Mouse (Mus musculus) spleen, postnatal 36 days (tissue): ENCODE data around the gene Pacs1.

Source experiments
- DNase-seq, 2 experiments: peaks; one replicate each; pipeline ENCODE4 v3.0.0; 2022; ENCODE audit warnings: low spot score in 2 of 2, mixed read lengths in 1 of 2

Gene Pacs1

DNA sequence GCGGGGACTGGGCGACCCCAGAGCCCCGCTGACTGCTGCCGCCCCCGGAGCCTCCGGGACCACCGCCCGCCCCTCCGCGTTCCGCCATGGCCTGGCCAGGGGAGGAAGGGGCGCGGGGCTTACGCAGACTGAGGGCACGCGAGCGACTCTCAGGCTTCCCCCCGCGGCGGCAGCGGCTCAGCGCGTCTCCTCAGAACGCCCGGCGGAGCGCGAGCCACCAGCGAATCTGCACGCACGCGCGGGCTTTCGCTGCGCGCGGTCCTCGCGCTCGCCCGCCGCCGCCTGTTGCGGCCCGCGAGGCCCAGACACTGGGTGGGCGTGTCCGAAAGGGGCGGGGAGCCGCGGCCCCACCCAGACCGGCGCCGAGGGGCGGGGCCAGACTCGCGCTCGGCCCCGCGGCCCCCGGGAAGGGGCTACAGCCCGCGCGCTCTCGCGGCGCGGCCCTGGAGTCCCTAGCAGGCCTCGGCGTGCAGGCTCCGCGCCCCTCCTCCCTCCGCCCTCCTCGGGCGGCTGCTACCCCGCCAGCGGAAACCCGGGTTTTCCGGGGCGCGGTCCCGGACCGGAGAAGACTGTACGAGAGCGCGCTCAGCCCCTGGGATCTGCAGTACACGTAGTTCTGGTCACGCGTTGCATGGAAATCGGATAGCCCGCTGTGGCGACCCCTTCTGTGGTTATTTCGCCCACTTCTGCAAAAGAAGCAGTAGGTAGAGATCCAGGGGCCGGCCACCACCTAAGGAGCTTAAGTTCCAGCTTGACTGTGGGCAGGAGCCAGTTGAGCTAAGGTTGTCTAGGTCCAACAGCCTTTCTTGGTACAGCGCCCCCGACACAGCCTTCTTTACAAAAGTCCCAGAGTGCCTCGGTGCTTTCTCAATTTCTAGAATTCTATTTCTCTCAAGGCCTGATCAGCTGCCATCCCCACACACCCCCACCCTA is at the start of gene Pacs1:
Pacs1 (minus strand) TSS at position 319 of the 933 bp plus-strand sequence.
- peak; percentile 92 to 94 for DNase-seq

DNA sequence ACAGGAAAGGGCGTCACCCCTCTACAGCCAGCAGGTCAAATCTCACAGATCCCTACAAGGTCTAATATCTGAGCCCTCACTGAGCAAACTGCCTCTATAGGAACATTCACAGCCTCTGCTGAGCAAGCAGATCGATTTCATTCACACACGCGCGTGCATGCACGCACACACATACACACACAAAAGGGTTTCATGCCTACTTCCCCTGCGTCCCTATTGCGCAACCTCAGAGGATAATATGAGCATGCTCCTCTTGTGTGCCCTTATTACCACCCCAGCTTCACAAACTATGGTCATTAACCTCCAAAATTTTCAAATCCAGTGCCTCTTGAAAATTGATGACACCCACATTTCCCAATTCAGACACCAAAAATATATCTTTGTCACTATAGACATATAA is 40.3 kb upstream of the Pacs1 start:
- no peak for DNase-seq

DNA sequence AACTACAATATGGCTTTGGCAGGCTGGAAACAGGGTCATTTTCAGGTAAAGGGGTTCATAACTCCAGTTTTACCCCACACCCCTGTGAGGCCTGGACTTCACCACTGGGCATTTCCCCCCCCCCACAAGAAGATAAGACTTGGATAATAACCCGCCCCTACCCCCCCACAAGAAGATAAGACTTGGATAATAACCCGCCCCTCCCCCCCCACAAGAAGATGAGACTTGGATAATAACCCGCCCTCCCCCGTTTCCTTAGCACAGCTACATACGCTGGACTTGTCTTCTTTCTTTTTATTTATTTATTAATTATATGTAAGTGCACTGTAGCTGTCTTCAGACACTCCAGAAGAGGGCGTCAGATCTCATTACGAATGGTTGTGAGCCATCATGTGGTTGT is 36.1 kb upstream of the Pacs1 start:
- no peak for DNase-seq

DNA sequence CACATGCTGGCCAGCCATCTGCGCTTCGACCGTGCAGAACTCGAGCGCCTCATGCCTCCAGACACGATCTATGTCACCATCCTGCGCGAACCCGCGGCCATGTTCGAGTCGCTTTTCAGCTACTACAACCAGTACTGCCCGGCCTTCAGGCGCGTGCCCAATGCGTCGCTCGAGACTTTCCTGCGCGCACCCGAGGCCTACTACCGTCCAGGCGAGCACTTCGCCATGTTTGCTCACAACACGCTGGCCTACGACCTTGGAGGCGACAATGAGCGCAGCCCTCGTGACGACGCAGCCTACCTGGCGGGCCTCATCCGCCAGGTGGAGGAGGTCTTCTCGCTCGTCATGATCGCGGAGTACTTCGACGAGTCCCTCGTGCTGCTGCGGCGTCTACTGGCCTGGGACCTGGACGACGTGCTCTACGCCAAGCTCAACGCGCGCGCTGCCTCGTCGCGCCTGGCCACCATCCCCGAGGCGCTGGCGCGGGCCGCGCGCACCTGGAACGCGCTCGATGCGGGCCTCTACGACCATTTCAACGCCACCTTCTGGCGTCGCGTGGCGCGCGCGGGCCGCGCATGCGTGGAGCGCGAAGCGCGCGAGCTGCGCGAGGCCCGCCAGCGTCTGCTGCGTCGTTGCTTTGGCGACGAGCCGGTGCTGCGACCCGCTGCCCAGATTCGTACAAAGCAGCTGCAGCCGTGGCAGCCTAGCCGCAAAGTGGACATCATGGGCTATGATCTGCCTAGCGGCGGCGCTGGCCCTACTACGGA is 34.2 kb upstream of the Pacs1 start:
- no peak for DNase-seq

DNA sequence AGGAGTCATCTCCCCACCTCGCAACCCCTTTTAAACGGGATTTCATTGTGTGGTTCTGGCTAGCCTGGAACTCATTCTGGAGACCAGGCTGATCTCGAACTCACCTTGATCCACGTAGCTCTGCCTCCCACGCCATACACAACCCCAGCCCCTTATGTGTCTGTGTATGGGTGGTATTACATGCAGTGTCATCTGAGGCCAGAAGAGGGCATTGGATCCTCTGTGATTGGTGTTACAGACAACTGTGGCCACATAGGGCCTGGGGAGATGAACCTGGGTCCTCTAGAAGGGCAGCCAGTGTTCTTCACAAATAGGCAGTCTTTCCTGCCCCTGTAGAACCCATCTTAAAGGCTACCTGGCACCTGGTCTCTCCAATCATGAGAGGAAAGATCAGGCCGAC is 33.4 kb upstream of the Pacs1 start:
- DNase-seq = no peak

DNA sequence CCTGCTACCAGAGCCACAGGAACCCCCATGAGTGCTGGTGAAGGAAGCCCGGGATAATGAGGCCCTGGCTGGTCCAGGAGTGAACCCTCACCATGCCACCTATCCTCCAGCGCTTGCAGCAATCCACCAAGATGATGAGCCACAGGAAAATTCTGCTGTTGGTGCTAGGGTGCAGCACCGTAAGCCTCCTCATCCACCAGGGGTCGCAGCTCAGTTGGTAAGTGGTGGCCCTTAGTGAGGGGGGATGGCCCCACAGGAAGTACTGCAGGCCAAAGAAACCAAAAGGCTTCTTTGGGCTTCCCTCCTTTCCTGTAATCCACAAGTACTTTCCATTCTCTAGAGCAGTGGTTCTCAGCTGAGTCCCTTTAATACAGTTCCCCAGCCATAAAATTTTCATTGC is 29.5 kb upstream of the Pacs1 start:
- DNase-seq = peak; percentile 62 to 65

DNA sequence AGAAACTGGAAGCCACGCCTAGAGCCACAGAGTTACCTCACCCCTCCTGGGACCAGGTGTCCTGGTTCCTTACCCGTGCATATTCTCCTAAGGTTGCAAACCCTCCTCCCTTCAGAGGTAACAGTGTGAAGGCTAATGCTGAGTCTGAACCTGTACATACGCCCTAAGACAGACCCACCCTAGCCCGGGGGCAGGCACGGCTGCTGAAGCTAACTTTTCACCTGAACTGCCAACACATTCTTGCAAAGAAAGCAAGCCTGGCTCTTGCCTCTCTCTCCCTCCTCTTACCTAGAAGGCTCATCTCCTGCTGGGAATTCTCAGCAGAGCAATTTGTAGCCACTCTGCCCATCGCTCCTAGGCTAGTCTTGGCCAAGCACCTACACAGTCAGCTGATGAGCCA is 27.7 kb upstream of the Pacs1 start:
- no peak for DNase-seq

DNA sequence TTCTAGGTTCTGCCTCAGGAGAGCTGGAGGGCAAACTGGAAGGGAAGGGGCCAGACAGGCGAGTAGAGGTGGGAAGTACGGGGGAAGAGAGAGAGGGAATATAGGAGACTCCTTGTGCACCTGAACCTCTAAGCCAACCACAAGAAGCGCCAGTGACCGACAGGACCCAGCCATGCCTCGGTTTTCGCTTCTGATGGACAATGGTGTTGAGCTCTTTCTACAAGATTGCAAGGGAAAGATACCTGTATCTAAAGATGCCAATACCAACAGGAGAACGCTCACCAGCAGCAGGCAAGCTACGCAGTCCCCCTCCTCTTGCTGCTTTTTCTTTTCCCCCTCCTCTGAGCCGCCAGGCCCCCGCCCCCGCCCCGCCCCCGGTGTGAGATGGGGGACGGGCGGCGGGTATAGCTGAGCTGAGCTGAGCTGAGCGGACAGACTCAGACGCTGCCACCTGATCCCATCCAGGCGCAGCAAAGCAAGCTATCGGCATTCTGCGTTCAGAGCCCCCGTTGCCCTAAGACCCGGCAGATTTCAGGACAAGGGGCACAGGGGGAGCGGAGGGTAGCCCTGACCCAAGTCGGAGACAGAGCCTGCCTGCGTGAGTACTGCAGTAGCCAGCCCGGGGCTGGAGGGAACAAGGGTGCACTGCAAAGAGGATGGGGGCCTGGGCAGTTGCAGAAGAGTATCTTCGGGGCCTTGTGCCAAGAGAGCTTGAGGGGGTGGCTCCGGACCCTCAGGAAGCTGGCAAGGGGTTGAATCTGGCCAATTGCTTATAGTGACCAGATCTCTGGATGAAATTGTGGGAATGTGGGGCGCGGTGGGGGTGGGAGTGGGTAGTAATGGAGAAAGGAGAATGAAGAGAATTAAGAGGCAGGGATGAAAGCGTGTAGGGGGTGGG is 25.2 kb upstream of the Pacs1 start, which contains the start of gene Gal3st3:
Gal3st3 (plus strand) TSS at position 429 of the 898 bp plus-strand sequence.
- no peak for DNase-seq

DNA sequence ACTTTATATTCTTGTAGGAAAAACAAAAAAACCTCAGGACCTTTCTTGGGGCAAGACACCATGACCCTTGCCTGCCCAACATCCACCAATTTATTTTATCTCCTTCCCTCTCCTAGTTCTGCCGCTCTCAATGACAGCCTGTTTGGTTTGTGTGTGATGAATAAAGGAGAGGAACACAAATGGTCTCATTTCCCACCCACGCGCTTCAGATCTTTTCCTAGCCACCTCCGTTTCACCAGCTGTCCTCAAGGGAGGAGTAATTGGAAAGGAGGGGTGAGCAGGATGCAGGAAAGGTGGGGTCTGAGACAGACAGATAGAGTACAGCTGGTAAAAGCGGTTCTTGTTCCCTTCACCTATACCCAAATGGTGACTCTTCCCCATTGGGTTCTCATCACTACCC is 23.7 kb upstream of the Pacs1 start:
- DNase-seq = no peak

DNA sequence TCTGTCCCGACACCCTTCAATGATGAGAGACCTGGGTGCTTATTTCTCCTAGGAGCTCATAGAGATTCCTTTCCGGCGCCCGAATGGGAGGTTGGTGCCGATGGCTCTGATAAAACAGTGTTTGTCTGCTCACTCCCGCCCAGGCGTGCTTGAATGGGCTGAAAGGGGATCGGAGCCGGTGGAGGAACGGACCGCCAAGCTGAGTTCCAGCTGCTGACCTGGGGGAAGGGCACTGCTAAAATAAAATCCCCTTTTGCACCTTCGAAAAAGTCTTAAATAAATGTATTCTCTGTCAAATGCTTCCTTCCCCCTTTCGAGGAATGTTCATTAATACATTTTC is 22.8 kb upstream of the Pacs1 start:
- DNase-seq = no peak

DNA sequence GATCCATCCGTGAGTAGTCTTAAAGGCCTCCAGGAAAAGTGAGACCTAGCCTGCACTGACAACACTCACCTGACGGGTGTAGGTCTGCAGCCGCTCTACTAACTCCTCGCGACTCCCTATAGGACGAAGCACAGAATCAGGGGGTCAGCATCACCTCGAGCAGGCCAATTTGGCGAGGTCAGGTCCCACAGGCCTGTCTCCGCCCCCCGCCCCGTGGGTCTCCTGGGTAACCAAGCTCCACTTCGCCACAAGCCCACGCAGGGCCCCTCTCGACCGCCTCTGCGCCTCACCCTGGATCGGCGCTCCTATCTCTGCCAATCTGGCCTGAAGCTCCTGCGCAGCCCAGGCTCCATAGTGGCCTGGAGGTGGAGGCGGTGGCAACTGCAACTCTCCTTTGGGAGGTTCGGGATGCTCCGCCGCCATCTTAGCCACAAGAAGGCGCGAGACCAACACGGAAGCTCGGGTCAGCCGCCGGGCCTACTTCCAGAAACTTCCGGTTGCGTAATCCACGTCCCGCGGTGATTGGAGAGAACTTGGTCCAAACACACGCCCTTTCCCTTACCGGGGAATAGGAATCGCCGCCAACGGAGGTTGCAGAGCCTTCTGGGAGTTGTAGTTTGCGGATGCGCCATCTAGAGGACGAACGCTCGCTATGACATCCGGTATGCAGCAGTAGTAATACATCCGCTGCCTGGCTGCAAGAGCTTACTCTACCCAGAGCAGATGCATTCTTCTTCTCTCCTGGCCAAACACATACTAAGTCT is 22.2 kb upstream of the Pacs1 start, which contains the start of gene Sf3b2:
Sf3b2 (minus strand) TSS at position 484 of the 764 bp plus-strand sequence.
- peak; percentile 98 to 99 for DNase-seq

DNA sequence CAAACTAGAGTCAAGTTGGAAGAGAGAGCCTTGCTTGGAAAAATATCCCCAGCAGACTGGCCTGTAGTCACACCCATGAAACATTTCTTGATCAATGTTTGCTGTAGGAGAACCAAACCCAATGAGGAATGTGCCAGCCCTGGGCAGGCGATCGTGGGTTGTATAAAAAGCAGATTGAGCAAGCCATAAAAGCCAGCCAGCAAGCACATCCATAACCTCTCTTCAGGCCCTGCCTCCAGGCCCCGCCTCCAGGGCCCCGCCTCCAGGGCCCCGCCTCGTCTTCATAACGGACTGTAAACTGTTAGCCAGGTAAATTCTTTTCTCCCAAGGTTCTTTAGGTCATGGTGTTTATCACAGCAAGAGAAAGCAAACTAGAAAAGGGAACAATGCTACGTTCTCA is 5.5 kb upstream of the Pacs1 start:
- no peak for DNase-seq

DNA sequence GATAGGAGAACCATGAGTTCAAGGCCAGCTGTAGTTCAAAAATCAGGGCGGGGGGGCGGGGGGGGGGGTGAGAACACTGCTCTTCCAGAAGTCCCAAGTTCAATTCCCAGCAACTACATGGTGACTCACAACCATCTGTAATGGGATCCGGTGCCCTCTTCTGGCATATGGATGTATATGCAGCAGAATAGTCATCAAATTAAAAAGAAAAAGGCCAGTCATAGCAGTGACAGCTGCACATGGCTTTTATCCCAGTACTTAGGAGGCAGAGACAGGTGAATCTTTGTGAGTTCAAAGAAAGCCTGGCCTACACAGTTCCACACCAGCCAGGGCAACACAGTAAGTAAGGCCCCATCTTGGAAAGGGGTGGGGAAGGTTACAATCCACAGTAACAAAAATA is 4.2 kb upstream of the Pacs1 start:
- DNase-seq = no peak

DNA sequence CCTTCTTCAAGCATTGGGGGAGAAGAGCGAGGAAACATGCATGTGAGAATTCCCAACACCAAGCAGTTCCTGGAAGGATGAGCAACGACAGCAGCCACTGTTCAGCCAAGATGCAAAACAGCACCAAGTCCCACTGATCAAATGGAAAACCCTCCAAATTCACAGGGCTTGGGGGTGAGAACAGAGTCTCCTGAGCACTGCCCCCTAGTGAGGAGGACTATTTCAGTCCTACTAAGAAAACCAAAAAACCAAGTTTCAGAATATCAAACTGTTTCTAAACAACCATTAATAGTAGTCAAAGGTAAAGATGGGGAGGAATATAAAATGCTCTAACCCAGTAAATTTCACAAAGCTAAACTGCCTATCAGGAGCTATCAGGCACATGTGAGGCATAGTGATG is 3.6 kb upstream of the Pacs1 start:
- DNase-seq = no peak

DNA sequence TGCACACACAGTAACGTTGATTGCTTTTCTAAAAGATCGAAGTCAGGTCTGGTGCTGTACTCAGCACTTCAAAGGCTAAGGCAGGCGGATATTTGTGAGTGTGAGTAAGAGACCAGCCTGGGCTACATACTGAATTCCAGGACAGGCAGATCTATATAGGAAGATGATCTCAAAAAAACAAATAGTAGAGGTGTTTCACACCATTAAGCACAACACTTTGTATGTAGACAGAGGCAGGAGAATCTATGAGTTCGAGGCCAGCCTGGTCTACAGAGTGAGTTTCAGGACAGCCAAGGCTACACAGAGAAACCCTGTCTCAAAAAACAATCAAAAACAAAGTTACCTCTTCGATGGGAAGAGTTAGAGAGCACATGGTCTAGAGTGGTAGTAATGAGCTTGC is 2.8 kb upstream of the Pacs1 start:
- no peak for DNase-seq

DNA sequence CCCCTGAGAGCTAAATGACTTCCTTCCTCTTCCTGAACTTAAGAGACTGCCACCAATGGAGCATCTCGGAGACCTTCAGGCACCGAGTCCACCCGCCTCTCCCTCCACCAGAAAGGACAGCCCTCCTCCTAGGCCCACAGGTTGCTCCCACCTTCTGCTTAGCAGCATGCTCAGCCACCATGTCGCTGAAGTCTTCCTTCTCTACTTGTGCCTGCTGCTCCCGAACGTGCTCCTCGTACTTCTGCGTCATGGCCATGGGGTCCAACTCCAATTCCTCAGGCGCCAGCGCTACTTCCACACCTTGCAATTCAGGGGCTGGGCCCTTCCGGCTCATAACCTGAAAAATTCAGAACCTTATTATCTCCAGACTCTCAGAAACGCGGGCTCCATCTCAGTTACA is 1.7 kb upstream of the Pacs1 start:
- no peak for DNase-seq

DNA sequence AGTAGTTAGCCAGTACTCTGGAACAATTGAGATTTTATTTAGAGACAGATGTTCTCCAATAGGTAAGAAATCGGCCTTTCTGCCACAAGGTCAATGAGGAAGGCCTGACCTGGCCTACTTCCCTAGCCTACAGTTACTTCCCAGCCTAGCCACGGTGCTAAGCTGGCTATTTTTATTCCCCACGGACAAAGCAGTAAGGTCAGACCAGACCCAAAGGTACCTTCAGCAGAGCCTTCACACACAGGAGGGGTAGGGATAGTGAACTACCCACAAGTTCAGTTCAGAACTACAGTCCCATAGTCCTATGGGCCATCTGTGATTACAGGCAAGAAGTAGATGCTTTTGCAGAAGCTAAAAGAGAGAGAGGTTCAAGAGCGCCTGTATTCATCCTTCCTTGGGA is 997 bp upstream of the Pacs1 start:
- no peak for DNase-seq

DNA sequence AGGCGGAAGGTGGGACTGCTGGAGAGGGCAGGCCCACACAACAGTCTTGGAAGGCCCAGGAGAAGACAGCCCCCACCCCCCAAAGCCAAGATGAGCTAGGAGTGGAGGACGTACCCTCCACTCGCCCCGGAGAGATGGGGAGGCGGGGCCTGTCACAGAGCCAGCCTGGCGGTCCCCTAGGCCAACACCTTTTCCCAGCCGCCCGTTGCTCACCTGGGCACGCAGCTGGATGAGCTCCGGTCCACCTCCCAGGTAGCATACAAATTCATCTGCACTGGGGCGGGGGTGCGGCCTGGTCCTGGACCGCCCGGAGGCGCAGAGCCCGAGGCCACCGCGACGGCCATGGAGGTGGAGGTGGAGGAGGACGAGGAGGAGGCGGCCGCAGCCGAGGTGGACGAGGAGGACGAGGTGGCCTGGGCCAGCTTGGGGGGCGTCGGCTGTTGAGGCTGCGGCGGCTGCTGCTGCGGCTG is 558 bp downstream of the Pacs1 start:
- DNase-seq = peak; percentile 27 to 44

DNA sequence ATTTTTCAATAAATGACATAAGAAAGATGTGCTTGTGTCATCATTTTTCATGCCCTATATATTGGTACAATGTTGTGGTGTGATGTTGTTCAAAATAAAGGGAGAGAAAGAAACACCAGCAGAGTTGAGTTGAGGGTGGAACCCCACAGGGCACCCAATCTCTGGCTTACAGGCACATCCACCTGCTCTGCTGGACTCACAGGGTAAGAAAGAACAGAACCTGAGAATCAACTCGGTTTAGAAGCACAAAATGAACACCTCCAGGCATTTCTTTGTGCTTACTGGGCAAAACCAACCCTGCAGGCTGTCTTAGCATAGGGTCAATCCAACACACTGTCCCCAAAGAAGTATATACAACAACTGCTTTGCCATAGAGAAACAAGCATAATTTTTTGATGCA is 1.5 kb downstream of the Pacs1 start:
- DNase-seq = no peak

DNA sequence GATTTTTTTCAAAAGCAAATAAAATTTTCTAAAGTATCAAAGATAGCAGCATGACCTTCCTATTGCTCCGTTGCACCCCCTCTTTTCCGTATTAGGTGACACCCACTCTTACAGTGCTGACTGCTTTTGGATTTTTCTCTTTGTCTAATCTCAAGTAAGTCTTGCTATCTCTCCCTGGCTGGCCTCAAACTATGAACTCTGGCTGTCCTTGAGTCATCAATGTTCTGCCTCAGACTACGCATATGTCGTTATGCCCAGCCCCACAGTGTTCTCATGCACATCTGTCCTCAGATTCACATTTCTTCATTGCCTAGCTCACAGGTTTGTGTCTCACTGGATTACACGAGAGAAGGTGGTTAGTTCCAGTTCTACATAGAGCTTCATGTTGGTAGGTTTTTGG is 3.5 kb downstream of the Pacs1 start:
- no peak for DNase-seq

DNA sequence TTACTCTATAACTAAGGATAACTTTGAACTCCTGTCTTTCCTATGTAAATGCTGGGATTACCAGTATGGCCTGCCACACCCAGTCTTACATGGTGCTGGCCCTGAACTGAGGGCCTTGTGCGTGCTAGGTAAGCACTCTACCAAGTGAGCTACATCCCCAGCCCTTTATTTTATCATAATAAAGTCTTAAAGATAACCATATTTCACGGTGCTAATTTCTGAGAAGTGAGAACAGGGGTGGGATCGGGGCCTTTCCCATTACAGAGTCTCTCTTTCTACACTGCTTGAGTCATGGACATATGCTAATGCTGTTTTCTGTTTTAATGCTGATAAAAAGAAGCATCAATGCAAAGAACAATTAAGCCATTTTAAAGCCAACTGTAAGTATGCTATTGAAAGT is 4.0 kb downstream of the Pacs1 start:
- DNase-seq = no peak
